Comparison of ENCODE assay signal across 1 mouse cellular context in the genomic region with DNA sequence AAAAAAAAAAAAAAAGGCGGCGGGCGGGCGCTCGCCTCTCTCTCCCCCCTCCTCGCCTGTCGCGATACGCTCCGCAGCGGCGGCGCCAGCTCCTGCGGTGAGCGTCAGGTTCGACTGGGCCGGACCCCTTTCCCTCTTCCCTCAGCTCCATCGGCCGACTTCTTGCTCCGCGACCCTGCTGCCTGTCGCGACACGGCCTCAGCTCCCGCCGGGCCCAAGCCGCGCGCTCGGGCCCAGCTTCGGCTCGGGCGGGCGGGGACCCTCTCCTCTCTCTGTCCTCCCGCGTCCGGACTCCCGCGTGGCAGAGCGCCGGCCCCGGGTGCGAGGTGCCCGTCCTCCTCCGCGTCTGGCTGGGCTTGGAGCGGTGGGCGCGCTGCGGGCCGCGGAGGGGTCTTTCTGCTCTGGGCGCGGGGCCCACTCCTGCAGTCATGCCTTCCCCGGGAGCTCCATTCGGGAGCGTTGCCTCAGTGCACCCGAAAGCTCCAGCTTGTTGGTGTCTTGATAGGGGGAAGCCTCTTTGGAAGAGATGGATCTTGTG.
TF ChIP-seq lines count a peak whose summit lies in the region.

No protein-coding gene starts in this region.

TF ChIP-seq in C2C12, 6 proteins besides CTCF, POLR2A, EP300 and RAD21 (continued from another document):
- no peak for TF ChIP-seq CEBPB (IDR thresholded peaks at IDR 0.05; ENCODE audit: low read depth)
TF ChIP-seq in C2C12: peak in this region for 0.
